Mouse (Mus musculus): ENCODE data around the gene Setd7. TPM values are rescaled to one million over a fixed set of nuclear protein-coding genes. Genes with fewer than 3 reads are reported as not detected.

Gene Setd7
- polyA plus RNA-seq, 1 experiment from 2014 or later, result 5.1 TPM

DNA sequence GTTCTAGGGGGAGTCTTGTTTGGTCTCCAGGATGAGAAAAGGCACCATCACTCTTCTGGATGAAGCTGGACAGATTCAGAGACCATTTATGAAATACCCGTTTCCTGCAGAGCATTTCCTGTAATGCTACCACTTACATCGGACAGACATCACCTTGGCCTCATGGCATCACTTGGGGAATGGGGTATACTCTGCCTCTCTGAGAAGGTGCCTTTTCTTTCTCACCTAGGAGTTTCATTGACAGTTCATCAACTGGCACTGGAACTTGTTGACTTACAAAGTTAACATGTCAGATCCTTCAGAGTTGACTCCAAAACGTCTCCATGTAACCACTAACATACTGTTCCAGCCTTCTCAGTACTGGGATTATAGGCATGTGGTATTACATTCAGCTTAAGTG, 77.9 kb downstream of the Setd7 start:
- Histone ChIP-seq H3K9ac (peak overlapping the region; percentile 92), H3K4me1 (peaks cover 26% of the 10 kb centered on the region), H3K9me3 (no peaks in the 10 kb centered on the region), H3K4me3 (peak overlapping the region; percentile 81), H3K4me2 (replicated peaks) (peak overlapping the region; percentile 77), H3K27ac (no peak overlapping the region), H3K27me3 (no peaks in the 10 kb centered on the region), H3K36me3 (no peaks in the 10 kb centered on the region)
- 76% methylated on average over 3 of the region's 3 CpGs for WGBS
- ATAC-seq (ENCODE audit: low FRiP score, low read depth), result no peak

DNA sequence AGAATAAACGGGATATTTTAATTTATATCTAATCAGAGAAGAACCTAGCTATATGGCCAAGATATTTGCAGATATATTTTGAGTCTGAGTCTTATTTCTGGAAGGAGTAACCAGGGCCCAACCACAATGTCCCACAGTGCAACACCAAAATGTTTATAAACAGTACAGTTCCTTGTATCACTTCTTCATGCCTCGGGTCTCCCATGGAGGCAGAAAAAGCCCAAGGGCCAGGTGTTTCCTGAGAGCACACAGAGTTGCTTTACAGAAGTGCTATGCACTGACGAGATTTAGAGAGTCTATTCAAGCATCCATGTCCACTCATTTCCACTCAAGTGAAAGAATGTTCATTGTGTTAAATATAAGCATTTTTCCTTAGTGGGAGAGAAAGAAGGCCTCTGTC, 78.8 kb downstream of the Setd7 start:
- H3K36me3 ChIP-seq, result no peaks in the 10 kb centered on the region
- no peak overlapping the region for H3K27ac ChIP-seq
- no peaks in the 10 kb centered on the region for H3K27me3 ChIP-seq
- no peak overlapping the region for H3K9ac ChIP-seq
- no peaks in the 10 kb centered on the region for H3K9me3 ChIP-seq
- WGBS, result 59% methylated on average over 3 of the region's 3 CpGs
- no peak overlapping the region for H3K4me3 ChIP-seq
- no peak overlapping the region for H3K4me2 ChIP-seq (replicated peaks)
- peaks cover 26% of the 10 kb centered on the region for H3K4me1 ChIP-seq
- no peak for ATAC-seq (ENCODE audit: low FRiP score, low read depth)

GRCm38 (mm10) chr3:51481059-51481458, 79.6 kb downstream of the Setd7 start:
- Histone ChIP-seq H3K4me3 (no peak overlapping the region), H3K36me3 (no peaks in the 10 kb centered on the region), H3K9me3 (no peaks in the 10 kb centered on the region), H3K4me2 (replicated peaks) (no peak overlapping the region), H3K9ac (no peak overlapping the region), H3K27ac (no peak overlapping the region), H3K4me1 (peaks cover 22% of the 10 kb centered on the region), H3K27me3 (no peaks in the 10 kb centered on the region)
- no peak for ATAC-seq (ENCODE audit: low FRiP score, low read depth)

DNA sequence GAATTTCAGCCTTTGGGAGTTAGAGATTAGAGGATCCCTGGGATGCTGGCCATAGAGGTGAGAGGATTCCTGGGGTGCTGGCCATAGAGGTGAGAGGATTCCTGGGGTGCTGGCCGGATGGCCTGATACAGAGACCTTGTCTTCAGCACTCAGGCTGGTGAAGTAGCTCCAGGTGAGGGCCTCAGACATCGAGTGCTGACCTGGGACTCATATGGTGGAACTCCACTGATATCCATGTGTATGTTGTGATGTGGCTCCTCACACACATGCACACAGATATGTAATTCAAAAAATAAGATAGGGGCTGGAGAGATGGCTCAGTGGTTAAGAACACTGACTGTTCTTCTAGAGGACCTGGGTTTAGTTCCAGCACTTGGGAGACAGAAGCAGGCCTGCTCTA, 80.8 kb downstream of the Setd7 start:
- peaks cover 19% of the 10 kb centered on the region for H3K4me1 ChIP-seq
- no peak overlapping the region for H3K9ac ChIP-seq
- H3K27ac ChIP-seq, result no peak overlapping the region
- WGBS, result 43% methylated on average over 2 of the region's 2 CpGs
- ATAC-seq (ENCODE audit: low FRiP score, low read depth), result no peak
- H3K9me3 ChIP-seq, result no peaks in the 10 kb centered on the region
- H3K4me3 ChIP-seq, result no peak overlapping the region
- peaks cover 8% of the 10 kb centered on the region for H3K36me3 ChIP-seq
- no peaks in the 10 kb centered on the region for H3K27me3 ChIP-seq
- H3K4me2 ChIP-seq (replicated peaks), result no peak overlapping the region

DNA sequence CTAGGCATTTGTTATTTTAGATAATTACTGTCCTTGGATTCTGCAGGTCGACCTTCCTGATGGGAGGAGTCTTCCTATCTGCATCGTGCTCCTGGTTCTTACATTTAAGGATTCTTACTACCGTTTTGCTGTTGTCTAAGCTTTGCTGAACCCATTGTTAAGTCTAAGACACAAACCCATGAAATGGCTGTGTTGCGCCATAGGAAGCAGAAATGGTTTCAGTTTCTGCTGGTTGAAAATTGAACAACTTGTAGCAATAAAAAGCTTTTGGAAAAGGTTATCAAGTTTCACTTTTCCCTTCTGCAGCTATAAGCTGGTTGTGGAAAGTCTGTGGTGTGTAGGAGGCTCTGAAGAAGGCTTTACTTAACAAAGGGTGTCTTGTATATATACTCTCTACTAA, 85.0 kb downstream of the Setd7 start:
- Histone ChIP-seq H3K27me3 (no peaks in the 10 kb centered on the region), H3K36me3 (peaks cover 46% of the 10 kb centered on the region), H3K9ac (no peak overlapping the region), H3K4me3 (no peak overlapping the region), H3K27ac (no peak overlapping the region), H3K4me1 (0 out of 2 replicates have a peak, but pooled peaks cover 10% of the 10 kb centered on the region), H3K9me3 (no peaks in the 10 kb centered on the region), H3K4me2 (replicated peaks) (no peak overlapping the region)
- no peak for ATAC-seq (ENCODE audit: low FRiP score, low read depth)
- WGBS, result 74% methylated on average over 4 of the region's 4 CpGs

DNA sequence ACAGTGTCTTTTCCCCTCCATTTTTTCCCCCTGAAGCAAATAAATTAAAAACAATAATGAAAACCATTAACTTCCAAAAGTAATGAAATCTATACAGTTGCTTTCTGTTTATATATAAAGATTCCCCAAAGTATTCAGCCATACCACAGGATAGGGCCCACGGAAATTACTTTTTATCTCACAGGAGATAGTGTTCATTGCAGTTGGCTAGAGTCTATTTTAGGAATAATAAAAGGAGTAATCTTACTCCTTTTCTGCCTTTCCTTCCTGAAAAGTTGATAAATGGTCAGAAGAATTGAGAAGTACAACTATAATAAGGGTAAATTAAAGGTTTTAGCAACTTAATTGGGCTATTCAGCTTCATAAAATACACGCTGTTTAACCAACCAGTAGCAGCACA, 92.1 kb downstream of the Setd7 start:
- Histone ChIP-seq H3K9me3 (no peaks in the 10 kb centered on the region), H3K4me2 (replicated peaks) (no peak overlapping the region), H3K36me3 (peaks cover 83% of the 10 kb centered on the region), H3K27ac (no peak overlapping the region), H3K9ac (no peak overlapping the region), H3K4me1 (peaks cover 11% of the 10 kb centered on the region), H3K4me3 (no peak overlapping the region), H3K27me3 (no peaks in the 10 kb centered on the region)
- 60% methylated on average over 2 of the region's 2 CpGs for WGBS
- no peak for ATAC-seq (ENCODE audit: low FRiP score, low read depth)

Other genes with a start within 250 kb of the Setd7 start
- 65.0 and 70.3 TPM in 2 replicates for gene Elf2, start 220.2 kb downstream of the Setd7 start, polyA plus RNA-seq (2015; fragmentation: Nextera tagmentation; extraction: Ambion mirVana)
- gene Mgarp, start 164.1 kb downstream of the Setd7 start, polyA plus RNA-seq (2015; fragmentation: Nextera tagmentation; extraction: Ambion mirVana), result 4.5 and 6.4 TPM in 2 replicates
- 645 and 690 TPM in 2 replicates for gene Ndufc1, start 151.9 kb downstream of the Setd7 start, polyA plus RNA-seq (2015; fragmentation: Nextera tagmentation; extraction: Ambion mirVana)
- 51.7 and 52.2 TPM in 2 replicates for gene Naa15, start 145.7 kb downstream of the Setd7 start, polyA plus RNA-seq (2015; fragmentation: Nextera tagmentation; extraction: Ambion mirVana)
- 29.1 and 29.5 TPM in 2 replicates for gene Rab33b, start 77.0 kb downstream of the Setd7 start, polyA plus RNA-seq (2015; fragmentation: Nextera tagmentation; extraction: Ambion mirVana)
- gene Mgst2, start 99.5 kb upstream of the Setd7 start, polyA plus RNA-seq (2015; fragmentation: Nextera tagmentation; extraction: Ambion mirVana), result 1.9 TPM in 2 replicates

All from limb, embryonic 13.5 days (tissue).